Mouse (Mus musculus): ENCODE results near the gene Slc25a3.

The Slc25a3 gene

DNA sequence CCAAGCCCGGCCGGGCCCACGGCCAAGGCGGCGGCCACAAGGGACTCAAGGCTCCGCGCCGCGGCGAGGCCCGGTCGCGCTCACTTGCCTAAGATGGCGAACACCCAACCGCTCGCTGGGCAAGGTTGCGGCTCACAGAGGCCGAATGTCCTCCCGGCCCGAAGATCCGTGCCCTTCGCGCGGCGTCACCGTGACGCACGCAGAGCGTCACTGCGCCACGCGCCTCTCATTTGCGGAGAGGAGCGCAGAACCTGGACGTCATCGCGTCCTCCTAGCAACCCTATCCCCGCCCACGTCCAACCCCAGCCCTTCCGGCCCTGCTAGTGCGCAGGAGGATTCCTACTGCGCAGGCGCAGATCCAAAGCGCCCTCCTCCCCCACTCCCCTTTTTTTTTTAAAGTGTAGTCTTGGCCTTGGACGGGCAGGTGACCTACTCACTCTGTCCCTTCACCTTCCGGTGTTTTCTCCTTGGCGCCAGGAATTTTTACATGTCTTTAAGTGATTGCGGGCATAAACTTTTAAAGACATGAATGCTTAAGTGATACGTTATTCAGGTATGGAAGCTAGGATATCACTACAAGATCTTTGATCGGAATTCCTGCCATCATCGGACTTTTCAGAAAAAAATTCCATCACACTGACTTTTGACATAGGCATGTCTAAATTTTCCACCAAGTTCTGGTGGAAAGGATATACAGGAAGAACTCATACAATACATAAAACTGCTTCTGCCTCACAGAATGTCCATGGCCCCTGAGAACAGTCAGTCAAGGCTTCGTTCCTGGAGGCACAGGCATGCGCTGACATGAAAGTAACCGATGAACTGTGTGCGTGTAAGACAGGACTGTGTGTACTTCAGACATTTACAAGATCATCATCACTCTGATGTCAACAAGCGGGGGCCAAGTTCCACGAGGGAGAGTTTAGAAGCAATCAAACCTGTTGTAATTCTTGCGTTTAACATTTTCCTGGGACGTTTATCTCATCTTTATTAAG is at the start of gene Slc25a3:
Gene Slc25a3, minus strand, starts transcription at position 232 of the 995 bp plus-strand sequence.
- peak; percentile 97 for DNase-seq

DNA sequence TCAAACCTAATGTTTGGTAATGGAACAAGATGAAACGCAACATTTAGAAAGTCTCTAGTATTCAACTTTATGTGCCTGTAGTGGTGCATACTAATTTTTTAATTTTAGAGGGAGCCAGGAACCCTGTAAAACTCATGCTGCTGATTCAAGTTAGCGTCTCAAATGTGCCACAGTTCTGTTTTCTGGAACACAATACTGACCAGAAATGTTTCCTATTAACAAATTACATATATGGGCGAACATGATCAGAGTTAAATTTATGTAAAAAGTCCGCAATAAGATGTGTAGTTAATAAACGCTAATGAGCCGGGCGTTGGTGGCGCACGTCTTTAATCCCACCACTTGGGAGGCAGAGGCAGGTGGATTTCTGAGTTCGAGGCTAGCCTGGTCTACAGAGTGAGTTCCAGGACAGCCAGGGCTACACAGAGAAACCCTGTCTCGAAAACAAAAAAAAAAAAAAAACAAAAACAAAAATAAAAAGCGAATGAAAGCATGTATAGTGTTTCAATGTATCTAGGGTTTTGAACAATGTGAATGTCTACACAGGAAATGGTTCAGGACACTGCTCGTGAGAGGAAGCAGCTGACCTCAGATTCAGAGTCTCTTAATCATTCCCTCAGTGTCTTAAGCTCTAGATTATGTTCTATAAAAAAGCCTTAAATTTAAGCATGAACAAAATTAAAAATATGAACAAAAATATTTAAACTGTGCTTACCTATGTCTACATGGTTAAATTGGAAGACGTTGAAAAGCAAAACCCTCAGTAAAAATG is 48.7 kb upstream of the Slc25a3 start:
- peak; percentile 24 for DNase-seq

GRCm38 (mm10) chr10:91171455-91172328 is 47.8 kb upstream of the Slc25a3 start:
- peak; percentile 94 for DNase-seq

DNA sequence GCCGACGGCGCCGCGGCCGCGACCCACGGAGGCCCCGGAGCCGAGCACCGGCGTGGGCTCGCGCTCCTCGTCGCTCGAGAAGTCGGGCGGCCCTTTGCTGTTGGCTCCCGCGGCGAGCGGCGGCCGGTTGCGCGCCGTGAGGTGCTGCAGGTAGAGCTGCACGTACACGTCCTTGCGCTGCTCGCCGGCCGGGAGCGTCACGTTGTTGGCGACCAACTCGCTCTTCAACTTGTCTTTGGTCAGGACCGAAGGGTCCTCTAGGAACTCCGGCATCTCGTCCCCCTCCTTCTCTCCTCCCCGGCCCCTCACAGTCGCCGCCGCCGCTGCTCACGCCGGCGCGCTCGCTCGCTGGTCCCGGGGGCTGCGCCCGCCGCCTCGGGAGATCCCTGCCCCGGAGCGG is 47.2 kb upstream of the Slc25a3 start:
- DNase-seq: no peak

- DNase-seq: peak; percentile 81
Measured at GRCm38 (mm10) chr10:91170143-91170941, 46.5 kb upstream of the Slc25a3 start.

DNA sequence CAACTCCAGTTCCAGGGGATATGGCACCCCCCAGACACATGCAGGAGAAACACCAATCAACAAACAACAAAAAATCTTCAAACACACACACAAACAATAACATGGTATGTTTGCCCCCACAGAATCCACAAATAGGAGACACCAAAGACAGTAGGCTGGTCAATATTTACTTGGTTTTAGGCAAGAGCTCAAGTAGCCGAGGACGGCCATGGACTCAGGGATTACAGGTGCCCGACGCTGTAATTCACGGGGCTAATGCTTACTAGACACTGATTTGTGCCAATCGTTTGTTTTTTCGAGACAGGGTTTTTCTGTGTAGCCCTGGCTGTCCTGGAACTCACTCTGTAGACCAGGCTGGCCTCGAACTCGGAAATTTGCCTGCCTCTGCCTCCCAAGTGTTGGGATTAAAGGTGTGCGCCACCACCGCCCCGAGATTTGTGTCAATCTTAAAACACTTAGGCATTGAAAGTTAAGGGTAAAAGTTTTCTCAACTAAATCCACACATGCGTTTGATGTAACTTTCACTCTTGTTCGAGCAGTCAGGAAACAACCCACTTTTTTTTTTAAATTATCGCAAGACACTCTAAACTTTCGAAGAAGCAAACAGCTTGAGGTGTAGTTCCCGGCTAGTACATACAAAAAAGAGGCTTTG is 45.7 kb upstream of the Slc25a3 start:
- DNase-seq: peak; percentile 31

- no peak for DNase-seq
Measured at GRCm38 (mm10) chr10:91167352-91167751, 43.5 kb upstream of the Slc25a3 start.

GRCm38 (mm10) chr10:91166890-91167289 is 43.0 kb upstream of the Slc25a3 start:
- peak; percentile 58 for DNase-seq

DNA sequence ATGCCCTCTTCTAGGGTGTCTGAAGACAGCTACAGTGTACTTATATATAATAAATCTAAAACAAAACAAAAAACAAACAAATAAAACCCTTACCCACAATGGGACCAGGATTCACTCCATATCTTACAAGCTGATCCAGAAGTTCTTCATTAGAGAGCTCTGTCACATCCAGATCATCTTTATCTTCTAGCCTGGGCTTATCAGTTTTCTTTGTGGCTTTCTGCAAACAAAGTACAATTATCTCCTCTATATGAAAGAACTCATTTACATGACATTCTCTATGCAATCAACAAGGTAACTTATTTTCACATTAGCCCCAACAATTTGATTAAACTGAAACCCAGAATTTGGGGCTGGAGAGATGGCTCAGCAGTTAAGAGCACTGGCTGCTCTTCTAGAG is 42.0 kb upstream of the Slc25a3 start:
- DNase-seq: no peak

- DNase-seq: no peak
Measured at GRCm38 (mm10) chr10:91164491-91164890, 40.6 kb upstream of the Slc25a3 start.

GRCm38 (mm10) chr10:91162511-91163163 is 38.8 kb upstream of the Slc25a3 start:
- no peak for DNase-seq

GRCm38 (mm10) chr10:91162077-91162476 is 38.2 kb upstream of the Slc25a3 start:
- no peak for DNase-seq

DNA sequence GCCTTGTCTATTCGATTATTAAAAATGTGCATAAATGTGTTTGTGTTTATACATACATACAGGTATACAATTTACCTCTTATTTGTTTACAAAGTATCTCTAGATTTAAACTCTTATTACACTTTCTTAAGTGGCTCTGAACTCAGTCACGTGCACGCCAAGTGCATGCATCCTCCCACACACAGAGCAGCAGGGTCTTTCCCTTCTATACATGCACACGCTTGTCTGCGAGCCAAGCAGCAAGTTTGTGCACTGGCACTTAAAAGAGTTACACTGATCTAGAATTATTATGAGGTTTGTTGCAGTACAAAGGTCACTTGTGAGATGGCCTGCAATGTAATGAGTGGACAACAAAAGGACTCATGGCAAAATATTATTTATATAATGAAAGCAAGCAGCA is 37.1 kb upstream of the Slc25a3 start:
- no peak for DNase-seq

DNA sequence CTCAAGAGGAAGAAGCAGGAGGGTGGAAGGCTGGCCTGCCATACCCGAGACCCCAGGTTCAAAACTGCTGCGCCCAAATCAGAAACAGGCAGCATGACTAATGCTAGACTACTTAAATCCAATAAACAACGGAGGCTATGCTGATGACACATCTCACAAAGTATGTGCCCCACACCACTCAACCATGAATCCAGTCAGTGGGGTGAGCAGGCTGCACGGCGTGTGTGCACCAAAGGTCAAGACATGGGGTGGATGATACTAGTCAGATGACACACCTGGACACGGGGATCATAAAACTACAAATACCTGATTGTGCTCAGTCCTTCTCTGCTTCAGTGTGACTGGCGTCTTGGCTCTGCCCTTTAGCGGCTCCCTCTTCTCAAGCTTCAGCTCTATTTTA is 34.6 kb upstream of the Slc25a3 start:
- no peak for DNase-seq

- DNase-seq: no peak
Measured at GRCm38 (mm10) chr10:91156338-91156737, 32.5 kb upstream of the Slc25a3 start.

DNA sequence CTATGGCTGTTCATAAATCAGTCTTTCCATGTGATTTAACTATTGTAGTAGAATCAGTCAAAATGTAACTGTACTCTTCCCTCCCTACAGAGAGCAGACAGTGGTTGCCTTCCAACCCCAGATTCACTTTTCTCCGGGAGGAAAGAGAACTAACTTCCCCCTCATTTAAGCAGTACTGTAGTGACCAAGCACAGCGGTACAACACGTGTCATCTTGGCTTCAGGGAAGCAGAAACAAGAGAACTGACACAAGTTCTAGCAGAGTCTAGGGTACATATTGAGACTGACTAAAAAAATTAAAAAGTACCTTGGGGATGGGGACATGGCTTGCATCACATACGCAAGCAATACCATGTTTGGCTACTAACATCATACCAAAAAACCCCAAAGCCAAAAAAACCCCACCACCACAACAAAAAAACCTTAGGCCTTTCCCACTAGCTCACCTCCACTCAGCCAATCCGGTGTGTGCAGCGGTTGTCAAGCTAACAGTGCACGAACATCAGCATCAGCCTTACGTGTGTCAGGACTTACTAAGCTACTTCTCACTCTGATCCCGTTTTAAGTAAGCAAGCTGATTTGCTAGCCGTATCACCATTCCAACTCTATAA is 30.1 kb upstream of the Slc25a3 start:
- DNase-seq: no peak

- DNase-seq: no peak
Measured at GRCm38 (mm10) chr10:91145413-91145812, 21.6 kb upstream of the Slc25a3 start.

GRCm38 (mm10) chr10:91143313-91144230 is 19.7 kb upstream of the Slc25a3 start:
- no peak for DNase-seq

DNA sequence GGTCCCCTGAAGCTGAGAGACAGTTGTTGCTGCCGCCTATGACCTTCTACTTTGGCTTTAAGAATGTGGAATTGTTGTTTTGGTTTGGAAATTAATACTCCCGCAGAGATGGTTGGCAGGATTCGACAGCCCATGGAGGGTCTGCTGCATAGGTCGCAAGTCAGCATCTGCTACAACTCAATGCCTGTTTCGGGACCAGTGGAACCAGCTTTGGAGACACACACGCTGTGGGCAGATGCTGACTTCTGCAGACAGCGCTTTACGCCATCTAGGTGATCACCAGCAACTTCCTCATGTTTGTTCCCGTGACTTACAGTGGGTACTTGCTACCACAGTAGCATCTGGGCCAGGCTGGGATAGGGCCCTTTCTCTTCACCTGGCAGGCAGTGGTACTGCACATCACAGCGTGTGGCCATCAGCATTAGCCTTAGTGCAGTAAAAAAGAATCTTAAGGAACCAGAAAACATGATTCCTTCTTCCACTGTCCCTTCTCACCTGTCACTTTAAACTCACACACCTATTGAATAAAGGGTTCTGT is 18.9 kb upstream of the Slc25a3 start:
- DNase-seq: no peak
